Mouse (Mus musculus): Measurements from ENCODE around the gene Dlst. TPM values are rescaled to one million over a fixed set of nuclear protein-coding genes. Genes with fewer than 3 reads are reported as not detected.

Dlst gene
- polyA plus RNA-seq, 1 experiment from 2014 or later: 96.3 TPM

GRCm38 (mm10) chr12:85101001-85101400 lies 9.6 kb upstream of the Dlst start:
- H3K9me3 ChIP-seq: no peaks in the 10 kb centered on the region
- no peaks in the 10 kb centered on the region for H3K27me3 ChIP-seq
- no peaks in the 10 kb centered on the region for H3K4me1 ChIP-seq
- no peak overlapping the region for H3K9ac ChIP-seq (replicated peaks)
- no peak for ATAC-seq (replicated peaks)
- H3K27ac ChIP-seq (replicated peaks): no peak overlapping the region
- H3K36me3 ChIP-seq: no peaks in the 10 kb centered on the region
- H3K4me2 ChIP-seq (replicated peaks): no peak overlapping the region
- H3K4me3 ChIP-seq: no peak overlapping the region
- WGBS: 56% methylated on average over 14 of the region's 14 CpGs

GRCm38 (mm10) chr12:85101521-85102106 lies 9.0 kb upstream of the Dlst start:
- 77% methylated on average over 5 of the region's 5 CpGs for WGBS

GRCm38 (mm10) chr12:85103096-85103495 lies 7.5 kb upstream of the Dlst start:
- no peaks in the 10 kb centered on the region for H3K27me3 ChIP-seq
- 80% methylated on average over 8 of the region's 8 CpGs for WGBS
- H3K4me3 ChIP-seq: no peak overlapping the region
- H3K9ac ChIP-seq (replicated peaks): no peak overlapping the region
- H3K27ac ChIP-seq (replicated peaks): no peak overlapping the region
- no peak overlapping the region for H3K4me2 ChIP-seq (replicated peaks)
- no peaks in the 10 kb centered on the region for H3K9me3 ChIP-seq
- H3K36me3 ChIP-seq: no peaks in the 10 kb centered on the region
- no peak for ATAC-seq (replicated peaks)
- H3K4me1 ChIP-seq: no peaks in the 10 kb centered on the region

More at GRCm38 (mm10) chr12:85101521-85102106, 9.0 kb upstream of the Dlst start:
- ATAC-seq (replicated peaks): no peak
- no peak overlapping the region for H3K4me3 ChIP-seq
- no peaks in the 10 kb centered on the region for H3K27me3 ChIP-seq
- H3K4me1 ChIP-seq: no peaks in the 10 kb centered on the region
- no peaks in the 10 kb centered on the region for H3K36me3 ChIP-seq
- H3K4me2 ChIP-seq (replicated peaks): no peak overlapping the region
- H3K27ac ChIP-seq (replicated peaks): no peak overlapping the region
- no peak overlapping the region for H3K9ac ChIP-seq (replicated peaks)
- H3K9me3 ChIP-seq: no peaks in the 10 kb centered on the region

GRCm38 (mm10) chr12:85104789-85105188 lies 5.8 kb upstream of the Dlst start:
- H3K36me3 ChIP-seq: no peaks in the 10 kb centered on the region
- no peaks in the 10 kb centered on the region for H3K9me3 ChIP-seq
- 80% methylated on average over 8 of the region's 8 CpGs for WGBS
- H3K4me1 ChIP-seq: peaks cover 3% of the 10 kb centered on the region
- no peak overlapping the region for H3K4me2 ChIP-seq (replicated peaks)
- no peak overlapping the region for H3K4me3 ChIP-seq
- ATAC-seq (replicated peaks): no peak
- H3K27me3 ChIP-seq: no peaks in the 10 kb centered on the region
- no peak overlapping the region for H3K9ac ChIP-seq (replicated peaks)
- H3K27ac ChIP-seq (replicated peaks): no peak overlapping the region

- no peak for ATAC-seq (replicated peaks)
- H3K4me2 ChIP-seq (replicated peaks): no peak overlapping the region
- H3K9ac ChIP-seq (replicated peaks): no peak overlapping the region
Observed at GRCm38 (mm10) chr12:85106292-85106691, 4.3 kb upstream of the Dlst start.

GRCm38 (mm10) chr12:85108643-85109042 lies 2.0 kb upstream of the Dlst start:
- Histone ChIP-seq H3K9ac (replicated peaks) (no peak overlapping the region), H3K9me3 (no peaks in the 10 kb centered on the region), H3K36me3 (no peaks in the 10 kb centered on the region), H3K4me2 (replicated peaks) (no peak overlapping the region), H3K4me1 (peaks cover 26% of the 10 kb centered on the region), H3K27ac (replicated peaks) (no peak overlapping the region), H3K27me3 (no peaks in the 10 kb centered on the region), H3K4me3 (no peak overlapping the region)
- WGBS: 52% methylated on average over 3 of the region's 3 CpGs
- no peak for ATAC-seq (replicated peaks)

More at GRCm38 (mm10) chr12:85106292-85106691, 4.3 kb upstream of the Dlst start:
- H3K36me3 ChIP-seq: no peaks in the 10 kb centered on the region
- no peaks in the 10 kb centered on the region for H3K9me3 ChIP-seq
- no peak overlapping the region for H3K4me3 ChIP-seq
- peaks cover 7% of the 10 kb centered on the region for H3K4me1 ChIP-seq
- H3K27me3 ChIP-seq: no peaks in the 10 kb centered on the region
- no peak overlapping the region for H3K27ac ChIP-seq (replicated peaks)
- 7% methylated on average over 8 of the region's 8 CpGs for WGBS

GRCm38 (mm10) chr12:85109426-85109825 lies 1.2 kb upstream of the Dlst start:
- 11% methylated on average over 4 of the region's 4 CpGs for WGBS
- H3K4me2 ChIP-seq (replicated peaks): peak overlapping the region; percentile 72; the same call in 1 of the 2 replicates

GRCm38 (mm10) chr12:85110011-85110697 lies 479 bp upstream of the Dlst start:
- WGBS: 13% methylated on average over 18 of the region's 18 CpGs
- peak overlapping the region; percentile 95 for H3K9ac ChIP-seq (replicated peaks)
- H3K9me3 ChIP-seq: no peaks in the 10 kb centered on the region
- H3K27me3 ChIP-seq: no peaks in the 10 kb centered on the region
- peak overlapping the region; percentile 84 for H3K27ac ChIP-seq (replicated peaks)
- peak; percentile 27; the same call in 1 of the 2 replicates for ATAC-seq (replicated peaks)
- peaks cover 4% of the 10 kb centered on the region; the same call in 1 of the 2 replicates for H3K36me3 ChIP-seq
- peaks cover 26% of the 10 kb centered on the region for H3K4me1 ChIP-seq
- H3K4me3 ChIP-seq: peak overlapping the region; percentile 89
- peak overlapping the region; percentile 72 for H3K4me2 ChIP-seq (replicated peaks)

More at GRCm38 (mm10) chr12:85109426-85109825, 1.2 kb upstream of the Dlst start:
- Histone ChIP-seq H3K27me3 (no peaks in the 10 kb centered on the region), H3K36me3 (no peaks in the 10 kb centered on the region), H3K9ac (replicated peaks) (no peak overlapping the region), H3K27ac (replicated peaks) (no peak overlapping the region), H3K4me3 (0 out of 2 replicates have a peak overlapping the region, but pooled peaks have one; percentile 89), H3K9me3 (no peaks in the 10 kb centered on the region), H3K4me1 (peaks cover 26% of the 10 kb centered on the region)
- ATAC-seq (replicated peaks): no peak

GRCm38 (mm10) chr12:85112550-85113251 lies 2.1 kb downstream of the Dlst start:
- H3K27me3 ChIP-seq: no peaks in the 10 kb centered on the region
- H3K27ac ChIP-seq (replicated peaks): no peak overlapping the region
- no peak overlapping the region for H3K9ac ChIP-seq (replicated peaks)
- WGBS: 91% methylated on average over 7 of the region's 7 CpGs
- ATAC-seq (replicated peaks): no peak
- no peak overlapping the region for H3K4me3 ChIP-seq
- H3K9me3 ChIP-seq: no peaks in the 10 kb centered on the region
- H3K36me3 ChIP-seq: peaks cover 10% of the 10 kb centered on the region; the same call in 1 of the 2 replicates
- 0 out of 2 replicates have a peak overlapping the region, but pooled peaks have one; percentile 72 for H3K4me2 ChIP-seq (replicated peaks)
- peaks cover 26% of the 10 kb centered on the region for H3K4me1 ChIP-seq

- no peak overlapping the region for H3K4me3 ChIP-seq
- WGBS: 99% methylated on average over 3 of the region's 3 CpGs
Observed at GRCm38 (mm10) chr12:85113337-85113736, 2.7 kb downstream of the Dlst start.

GRCm38 (mm10) chr12:85113917-85114316 lies 3.3 kb downstream of the Dlst start:
- Histone ChIP-seq H3K4me2 (replicated peaks) (no peak overlapping the region), H3K27ac (replicated peaks) (no peak overlapping the region), H3K27me3 (no peaks in the 10 kb centered on the region), H3K9ac (replicated peaks) (no peak overlapping the region), H3K4me1 (peaks cover 26% of the 10 kb centered on the region), H3K36me3 (peaks cover 22% of the 10 kb centered on the region), H3K4me3 (no peak overlapping the region), H3K9me3 (no peaks in the 10 kb centered on the region)
- no peak for ATAC-seq (replicated peaks)
- WGBS: 90% methylated on average over 3 of the region's 3 CpGs

More at GRCm38 (mm10) chr12:85113337-85113736, 2.7 kb downstream of the Dlst start:
- H3K9ac ChIP-seq (replicated peaks): no peak overlapping the region
- H3K27me3 ChIP-seq: no peaks in the 10 kb centered on the region
- peaks cover 16% of the 10 kb centered on the region for H3K36me3 ChIP-seq
- H3K4me2 ChIP-seq (replicated peaks): no peak overlapping the region
- no peak overlapping the region for H3K27ac ChIP-seq (replicated peaks)
- H3K9me3 ChIP-seq: no peaks in the 10 kb centered on the region
- ATAC-seq (replicated peaks): no peak
- H3K4me1 ChIP-seq: peaks cover 26% of the 10 kb centered on the region

GRCm38 (mm10) chr12:85115678-85116077 lies 5.0 kb downstream of the Dlst start:
- no peaks in the 10 kb centered on the region for H3K9me3 ChIP-seq
- H3K9ac ChIP-seq (replicated peaks): no peak overlapping the region
- H3K27ac ChIP-seq (replicated peaks): no peak overlapping the region
- no peaks in the 10 kb centered on the region for H3K27me3 ChIP-seq
- 53% methylated on average over 7 of the region's 7 CpGs for WGBS
- H3K4me3 ChIP-seq: no peak overlapping the region
- no peak overlapping the region for H3K4me2 ChIP-seq (replicated peaks)
- peaks cover 32% of the 10 kb centered on the region for H3K36me3 ChIP-seq
- ATAC-seq (replicated peaks): no peak
- H3K4me1 ChIP-seq: peaks cover 19% of the 10 kb centered on the region
